Mouse (Mus musculus) limb, embryonic 10.5 days (tissue): ENCODE measurements around the gene Kmt2d. TPM values are rescaled to one million over a fixed set of nuclear protein-coding genes. Genes with fewer than 3 reads are reported as not detected.

Source experiments
- DNase-seq: peaks from one replicate; pipeline ENCODE4 v3.0.0-alpha.2; 2017; ENCODE audit warnings: low spot score
- H3K27ac ChIP-seq: fragments of 300-500 bp; sonication (generic); 2 replicates; pipeline ENCODE4 v1.5.1; 2016; ENCODE audit warnings: mild to moderate bottlenecking
- H3K27me3 ChIP-seq: fragments of 300-500 bp; sonication (generic); 2 replicates; pipeline ENCODE4 v1.6.1; 2016; ENCODE audit warnings: low read depth, mild to moderate bottlenecking; ENCODE audit not compliant: poor library complexity, severe bottlenecking
- H3K36me3 ChIP-seq: fragments of 300-500 bp; sonication (generic); 2 replicates; pipeline ENCODE4 v1.6.1; 2016; ENCODE audit warnings: mild to moderate bottlenecking, moderate library complexity
- H3K4me1 ChIP-seq: fragments of 300-500 bp; sonication (generic); 2 replicates; pipeline ENCODE4 v1.6.1; 2016
- H3K4me3 ChIP-seq: fragments of 300-500 bp; sonication (generic); 2 replicates; pipeline ENCODE4 v1.5.1; 2016; ENCODE audit warnings: mild to moderate bottlenecking, moderate library complexity
- H3K9me3 ChIP-seq: fragments of 300-500 bp; sonication (generic); replicated peaks from 2 replicates; pipeline ENCODE4 v1.6.1; 2016; ENCODE audit warnings: mild to moderate bottlenecking
- WGBS: fragments of 180-500 bp; shearing (Covaris S2); methylation state at CpG from one replicate; pipeline ENCODE4 v1.1.7; 2016; 5-methylcytosine and 5-hydroxymethylcytosine counted together
- polyA plus RNA-seq: library from polyadenylated mRNA; unstranded; fragments of >200 nt; fragmentation: Nextera tagmentation; extraction: Ambion mirVana; gene quantifications from 2 replicates; pipeline ENCODE4 v1.2.1, GENCODE M21; 2016

Kmt2d gene
- polyA plus RNA-seq, 1 experiment from 2014 or later: 13.6 TPM

DNA sequence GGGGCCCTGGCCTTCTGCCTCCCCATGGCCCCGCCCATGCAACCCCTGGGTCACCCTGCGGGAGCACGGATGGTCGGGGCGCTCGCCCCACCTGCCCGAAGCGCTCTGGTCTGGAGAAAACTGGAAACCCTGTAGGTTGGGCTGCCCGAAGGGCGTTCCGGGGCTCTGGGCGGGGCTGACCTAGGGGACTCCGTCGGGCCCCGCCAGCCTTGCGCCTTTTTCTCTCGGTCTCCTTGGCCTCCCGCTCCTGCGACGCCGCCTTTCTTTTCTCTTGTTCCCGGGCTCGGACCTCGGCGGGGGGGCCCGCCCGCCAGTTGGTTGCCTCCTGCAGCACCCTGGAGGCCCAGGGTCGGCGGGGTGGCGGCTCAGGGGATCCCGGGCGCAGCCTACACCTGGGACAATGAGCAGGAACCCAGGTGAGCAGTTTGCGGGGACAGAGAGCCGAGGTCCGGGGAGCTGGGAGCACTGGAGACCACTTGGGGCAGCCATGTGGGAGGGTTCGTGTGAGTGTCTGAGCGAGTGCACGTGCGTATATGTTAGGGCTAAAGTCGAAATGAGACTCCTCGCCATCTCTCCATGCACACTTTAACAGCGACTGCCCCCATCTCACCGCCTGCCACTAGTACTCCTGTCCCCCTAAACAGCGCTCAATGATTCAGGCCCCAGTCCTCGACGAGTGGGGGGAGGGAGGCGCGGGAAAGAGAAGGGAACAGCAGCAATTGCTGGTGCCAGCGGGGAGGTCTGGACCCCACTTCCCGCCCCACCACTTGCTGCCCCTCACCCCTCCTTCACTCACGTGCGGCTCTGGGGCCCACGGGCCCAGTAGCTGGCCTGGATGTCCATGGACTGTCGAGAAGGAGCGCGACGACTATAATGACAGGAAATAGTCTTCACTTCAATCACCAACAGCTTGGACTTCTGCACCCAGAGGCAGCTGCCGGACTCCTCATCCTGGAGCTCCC lies 63.9 kb downstream of the Kmt2d start:
- WGBS: 1% methylated on average over 56 of the region's 58 CpGs
- no peaks in the 10 kb centered on the region for H3K9me3 ChIP-seq
- DNase-seq: peak; percentile 63
- peaks cover 95% of the 10 kb centered on the region for H3K27me3 ChIP-seq
- peaks cover 18% of the 10 kb centered on the region for H3K36me3 ChIP-seq
- H3K4me1 ChIP-seq: peaks cover 49% of the 10 kb centered on the region
- peak overlapping the region; percentile 44 for H3K27ac ChIP-seq
- peak overlapping the region; percentile 51 for H3K4me3 ChIP-seq

DNA sequence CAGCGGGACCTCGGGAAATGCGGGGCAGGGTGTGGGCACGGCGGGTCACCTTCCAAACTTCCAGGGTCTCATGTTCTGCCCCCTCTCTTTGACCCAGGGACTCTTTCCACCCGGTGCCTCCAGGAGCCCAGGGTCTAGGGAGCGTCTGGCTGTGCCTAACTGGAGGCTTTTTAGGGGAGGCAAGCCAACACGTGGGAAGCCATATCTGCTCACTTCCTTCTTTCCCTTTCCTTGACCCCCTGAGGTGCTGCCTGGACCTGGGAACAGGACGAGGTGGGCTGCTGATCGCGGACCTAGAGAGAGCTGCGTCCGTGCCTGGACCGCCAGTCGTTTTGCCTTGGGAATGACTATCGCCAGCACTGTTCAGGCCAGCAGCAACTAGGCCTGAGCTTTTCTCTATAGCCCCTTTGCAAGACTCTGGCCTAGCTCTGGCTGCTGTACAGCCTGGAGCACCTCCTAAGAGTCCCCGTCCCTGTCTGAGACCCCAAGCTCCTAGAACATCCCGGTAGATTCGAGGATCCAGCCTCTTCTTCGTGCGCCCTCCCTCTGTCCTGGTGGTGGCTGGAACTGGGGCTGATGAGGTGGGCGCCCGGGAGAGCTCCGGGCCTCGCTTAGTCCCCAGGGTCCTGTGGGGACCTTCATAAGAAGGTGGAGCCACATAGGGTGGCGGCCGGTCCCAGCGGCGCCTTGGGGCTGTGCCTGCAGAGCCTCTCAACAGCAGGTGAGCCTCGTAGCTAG lies 64.8 kb downstream of the Kmt2d start:
- Histone ChIP-seq H3K27ac (peak overlapping the region; percentile 59), H3K4me1 (peaks cover 49% of the 10 kb centered on the region), H3K27me3 (peaks cover 100% of the 10 kb centered on the region), H3K36me3 (peaks cover 10% of the 10 kb centered on the region), H3K4me3 (peak overlapping the region; percentile 51), H3K9me3 (no peaks in the 10 kb centered on the region)
- WGBS: 3% methylated on average over 30 of the region's 30 CpGs
- peak; percentile 55 for DNase-seq

DNA sequence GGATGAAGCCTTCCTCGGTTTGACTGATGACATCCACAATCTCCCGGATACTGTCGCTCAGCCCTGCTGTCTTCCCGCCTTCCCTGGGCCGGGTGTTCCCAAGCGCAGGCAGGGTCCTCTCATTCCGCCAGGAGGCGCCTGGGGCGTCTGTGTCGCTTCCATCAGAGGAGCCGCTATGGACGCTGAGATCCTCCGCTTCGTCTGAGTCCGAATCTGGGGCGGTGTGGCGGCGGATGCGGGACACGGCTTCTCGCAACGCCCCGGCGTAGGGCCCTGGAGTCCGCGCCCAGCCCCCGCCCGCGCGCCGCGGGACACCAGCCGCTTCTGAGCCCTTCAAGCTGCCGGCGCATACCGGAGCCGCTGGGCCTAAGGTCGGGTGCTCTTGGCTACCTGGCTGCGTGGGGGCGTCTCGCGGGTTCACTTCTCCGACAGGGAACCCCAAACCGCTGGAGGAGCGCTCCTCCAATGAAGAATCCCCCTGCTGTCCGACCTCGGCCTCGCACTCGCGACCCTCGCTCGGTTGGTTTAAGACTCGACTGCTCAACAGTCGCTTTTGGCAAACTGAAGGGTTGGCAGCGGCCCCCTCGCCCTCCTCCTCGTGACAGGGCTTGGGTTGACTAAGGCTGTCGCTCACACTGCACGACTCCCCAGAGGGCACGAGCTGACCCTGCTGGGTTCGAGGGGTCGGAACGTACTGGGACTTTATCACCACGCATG lies 65.5 kb downstream of the Kmt2d start:
- peak; percentile 84 for DNase-seq
- Histone ChIP-seq H3K4me3 (peak overlapping the region; percentile 51), H3K27ac (peak overlapping the region; percentile 59; the same call in 1 of the 2 replicates), H3K36me3 (0 out of 2 replicates have a peak, but pooled peaks cover 3% of the 10 kb centered on the region), H3K9me3 (no peaks in the 10 kb centered on the region), H3K27me3 (peaks cover 100% of the 10 kb centered on the region), H3K4me1 (peaks cover 49% of the 10 kb centered on the region)
- under 1% methylated on average over 64 of the region's 64 CpGs for WGBS

DNA sequence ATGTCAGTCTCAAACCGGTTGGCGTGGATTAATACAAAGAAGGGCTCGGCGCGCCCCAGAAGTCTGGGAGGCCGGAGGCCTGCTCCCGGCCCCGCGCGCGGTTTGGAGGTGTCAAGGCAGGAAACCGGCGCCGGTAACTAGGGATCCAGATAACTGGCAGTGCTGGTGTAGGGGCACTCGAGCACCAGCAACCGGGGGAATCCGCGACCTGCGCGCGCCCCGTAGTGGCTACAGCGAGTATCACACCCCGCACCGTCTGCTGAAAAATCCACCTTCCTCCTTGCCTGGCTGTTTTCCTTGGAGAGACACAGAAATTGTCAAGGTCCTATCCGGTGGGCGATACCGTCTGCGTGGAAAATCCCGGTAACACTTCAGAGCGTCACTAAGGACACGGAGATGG lies 67.0 kb downstream of the Kmt2d start:
- peak overlapping the region; percentile 29 for H3K4me3 ChIP-seq
- H3K27me3 ChIP-seq: peaks cover 100% of the 10 kb centered on the region
- WGBS: under 1% methylated on average over 32 of the region's 32 CpGs
- no peaks in the 10 kb centered on the region for H3K36me3 ChIP-seq
- H3K27ac ChIP-seq: no peak overlapping the region
- peak; percentile 92 for DNase-seq
- H3K9me3 ChIP-seq: no peaks in the 10 kb centered on the region
- peaks cover 49% of the 10 kb centered on the region for H3K4me1 ChIP-seq

DNA sequence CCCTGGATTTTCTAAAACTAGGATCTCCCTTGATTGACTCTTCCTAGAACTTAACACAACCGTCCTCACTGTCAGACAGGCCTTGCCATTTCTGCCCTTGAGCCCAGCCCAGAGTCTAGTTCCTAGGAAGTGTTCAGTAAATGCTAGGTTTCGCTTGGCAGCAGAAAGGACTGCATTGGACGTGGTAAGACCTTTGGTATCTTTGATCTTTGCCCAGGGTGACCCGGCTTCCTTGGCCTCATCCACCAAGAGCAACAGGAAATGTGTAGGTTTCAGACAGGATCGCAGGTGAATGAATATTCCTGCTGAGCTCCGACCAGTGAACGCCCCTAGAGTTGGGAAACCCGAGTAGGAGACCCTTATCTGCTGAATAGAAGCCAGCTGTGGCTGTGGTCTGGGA lies 68.1 kb downstream of the Kmt2d start:
- Histone ChIP-seq H3K4me1 (peaks cover 45% of the 10 kb centered on the region), H3K27me3 (peaks cover 100% of the 10 kb centered on the region), H3K27ac (no peak overlapping the region), H3K9me3 (no peaks in the 10 kb centered on the region), H3K4me3 (no peak overlapping the region), H3K36me3 (no peaks in the 10 kb centered on the region)
- WGBS: 5% methylated on average over 8 of the region's 8 CpGs
- DNase-seq: no peak

DNA sequence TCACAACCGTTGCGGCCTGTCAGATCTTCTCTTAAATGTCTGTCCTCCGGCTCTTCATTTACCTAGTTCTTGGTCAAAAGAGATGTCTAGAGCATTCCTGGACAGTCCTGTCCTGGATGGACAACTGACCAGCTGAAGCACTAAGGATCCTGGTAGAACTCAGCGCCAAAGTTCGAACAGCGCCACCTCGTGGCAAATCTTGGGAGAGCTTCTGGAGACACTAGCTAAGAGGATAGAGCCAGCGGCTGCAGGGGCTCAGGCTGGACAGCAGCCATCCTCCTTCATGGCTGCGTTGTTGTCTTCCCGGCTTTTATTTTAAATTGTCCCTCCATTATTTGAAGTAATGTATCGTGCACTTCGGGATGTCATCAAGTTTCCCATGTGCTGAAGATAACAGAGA lies 71.6 kb downstream of the Kmt2d start:
- Histone ChIP-seq H3K36me3 (no peaks in the 10 kb centered on the region), H3K27me3 (peaks cover 100% of the 10 kb centered on the region), H3K27ac (no peak overlapping the region), H3K4me1 (peaks cover 28% of the 10 kb centered on the region), H3K9me3 (no peaks in the 10 kb centered on the region), H3K4me3 (no peak overlapping the region)
- DNase-seq: peak; percentile 92
- 10% methylated on average over 12 of the region's 12 CpGs for WGBS

DNA sequence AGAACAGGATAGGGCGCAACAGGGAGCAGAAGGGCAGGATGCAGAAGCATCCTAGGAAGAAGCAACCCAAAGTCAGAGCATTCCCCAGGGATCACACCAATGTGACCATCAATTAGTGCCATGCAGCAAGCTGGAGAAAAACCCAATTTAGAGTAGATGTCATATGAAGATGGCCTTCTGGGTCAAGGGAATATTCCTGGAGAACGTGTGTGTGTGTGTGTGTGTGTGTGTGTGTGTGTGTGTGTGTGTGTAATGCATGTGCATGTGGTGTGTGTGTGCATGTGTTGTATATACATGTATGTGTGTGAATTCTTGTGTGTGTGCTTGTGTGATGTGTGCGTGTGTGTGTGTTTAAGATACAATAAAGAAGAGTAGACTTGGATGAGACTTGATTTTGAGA lies 72.1 kb downstream of the Kmt2d start:
- Histone ChIP-seq H3K4me3 (no peak overlapping the region), H3K27me3 (peaks cover 100% of the 10 kb centered on the region), H3K36me3 (no peaks in the 10 kb centered on the region), H3K4me1 (peaks cover 28% of the 10 kb centered on the region), H3K9me3 (no peaks in the 10 kb centered on the region), H3K27ac (no peak overlapping the region)
- WGBS: 52% methylated on average over 3 of the region's 3 CpGs
- no peak for DNase-seq

DNA sequence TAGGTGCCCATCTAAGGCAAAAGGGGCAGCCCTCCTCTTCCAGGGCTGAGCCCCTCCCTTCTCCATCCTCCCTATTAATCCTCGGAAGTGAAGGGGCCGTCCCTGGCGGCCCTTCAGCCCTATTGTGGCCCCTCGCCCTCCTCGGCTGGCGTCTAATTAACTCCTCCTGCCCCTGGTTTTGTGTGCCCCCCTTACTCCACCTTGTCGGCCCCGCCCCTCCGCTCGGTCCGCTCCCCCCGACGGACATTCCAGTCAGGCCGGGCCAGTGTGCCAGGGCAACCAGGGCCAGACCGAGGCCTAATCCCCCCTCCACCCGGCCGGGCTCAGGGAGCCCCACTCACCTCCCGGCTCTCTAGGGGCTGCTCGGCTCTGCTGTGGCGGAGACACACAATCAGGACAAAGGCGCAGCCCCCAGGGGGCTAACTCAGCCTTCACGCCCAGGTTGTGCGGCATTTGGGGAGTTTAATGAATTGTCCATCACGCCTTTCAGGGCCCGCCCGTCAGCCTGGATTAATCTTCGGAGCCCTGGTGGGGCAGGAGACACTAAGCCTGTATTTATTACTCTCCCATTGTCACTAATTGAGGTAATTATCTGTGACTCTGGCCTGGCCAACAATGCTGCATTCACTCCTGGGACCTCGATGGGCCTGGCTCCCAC lies 73.0 kb downstream of the Kmt2d start:
- H3K4me3 ChIP-seq: peak overlapping the region; percentile 33
- H3K4me1 ChIP-seq: peaks cover 29% of the 10 kb centered on the region
- peaks cover 100% of the 10 kb centered on the region for H3K27me3 ChIP-seq
- DNase-seq: peak; percentile 47
- H3K9me3 ChIP-seq: no peaks in the 10 kb centered on the region
- 2% methylated on average over 28 of the region's 28 CpGs for WGBS
- no peaks in the 10 kb centered on the region for H3K36me3 ChIP-seq
- no peak overlapping the region for H3K27ac ChIP-seq

DNA sequence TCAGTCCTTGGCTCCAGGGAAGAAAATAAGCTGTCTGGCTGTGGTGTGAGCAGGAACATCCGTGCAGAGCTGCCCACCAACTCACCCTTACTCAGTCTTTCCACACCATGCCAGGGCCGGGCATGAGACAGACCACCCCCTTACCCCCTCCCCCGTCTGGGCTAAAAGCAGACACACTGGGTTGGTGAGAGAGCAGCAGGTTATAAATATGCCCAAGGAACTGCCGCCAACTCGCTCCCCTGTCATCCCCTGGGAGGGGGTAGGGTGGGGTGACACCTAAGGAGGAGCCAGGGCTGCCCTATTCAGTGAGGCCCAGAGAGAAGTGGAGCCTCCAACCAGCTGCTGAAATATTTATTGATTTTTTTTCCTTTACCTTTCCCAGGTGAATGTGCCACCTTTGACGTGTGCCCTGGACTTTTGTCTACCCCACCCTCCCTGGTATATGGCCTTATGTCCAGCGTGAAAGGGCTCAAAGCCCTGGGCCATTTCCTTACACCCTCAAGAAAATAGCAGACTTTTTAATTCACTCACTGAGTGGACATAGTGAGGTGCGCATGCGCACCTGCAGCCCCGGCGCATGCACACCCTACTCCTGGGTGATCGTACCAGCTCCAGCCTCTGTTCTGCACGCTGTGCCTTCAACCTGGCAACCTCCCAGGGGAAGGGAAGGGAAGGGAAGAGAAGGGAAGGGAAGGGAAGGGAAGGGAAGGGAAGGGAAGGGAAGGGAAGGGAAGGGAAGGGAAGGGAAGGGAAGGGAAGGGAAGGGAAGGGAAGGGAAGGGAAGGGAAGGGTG lies 74.0 kb downstream of the Kmt2d start:
- Histone ChIP-seq H3K4me3 (0 out of 2 replicates have a peak overlapping the region, but pooled peaks have one; percentile 3), H3K27me3 (peaks cover 100% of the 10 kb centered on the region), H3K9me3 (no peaks in the 10 kb centered on the region), H3K36me3 (no peaks in the 10 kb centered on the region), H3K4me1 (peaks cover 33% of the 10 kb centered on the region), H3K27ac (no peak overlapping the region)
- WGBS: 8% methylated on average over 13 of the region's 13 CpGs
- no peak for DNase-seq

DNA sequence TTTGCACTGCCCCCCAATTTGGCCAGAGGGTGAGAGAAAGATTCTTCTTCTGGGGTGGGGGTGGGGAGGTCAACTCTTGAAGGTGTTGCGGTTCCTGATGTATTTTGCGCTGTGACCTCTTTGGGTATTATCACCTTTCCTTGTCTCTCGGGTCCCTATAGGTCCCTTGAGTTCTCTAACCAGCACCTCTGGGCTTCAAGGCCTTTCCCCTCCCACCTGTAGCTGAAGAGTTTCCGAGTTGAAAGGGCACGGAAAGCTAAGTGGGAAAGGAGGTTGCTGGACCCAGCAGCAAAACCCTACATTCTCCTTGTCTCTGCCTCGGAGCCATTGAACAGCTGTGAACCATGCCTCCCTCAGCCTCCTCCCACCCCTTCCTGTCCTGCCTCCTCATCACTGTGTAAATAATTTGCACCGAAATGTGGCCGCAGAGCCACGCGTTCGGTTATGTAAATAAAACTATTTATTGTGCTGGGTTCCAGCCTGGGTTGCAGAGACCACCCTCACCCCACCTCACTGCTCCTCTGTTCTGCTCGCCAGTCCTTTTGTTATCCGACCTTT lies 77.8 kb downstream of the Kmt2d start:
- Histone ChIP-seq H3K4me3 (peak overlapping the region; percentile 23; the same call in 1 of the 2 replicates), H3K36me3 (no peaks in the 10 kb centered on the region), H3K9me3 (no peaks in the 10 kb centered on the region), H3K4me1 (peaks cover 44% of the 10 kb centered on the region), H3K27ac (no peak overlapping the region), H3K27me3 (peaks cover 100% of the 10 kb centered on the region)
- WGBS: 4% methylated on average over 13 of the region's 13 CpGs
- no peak for DNase-seq

DNA sequence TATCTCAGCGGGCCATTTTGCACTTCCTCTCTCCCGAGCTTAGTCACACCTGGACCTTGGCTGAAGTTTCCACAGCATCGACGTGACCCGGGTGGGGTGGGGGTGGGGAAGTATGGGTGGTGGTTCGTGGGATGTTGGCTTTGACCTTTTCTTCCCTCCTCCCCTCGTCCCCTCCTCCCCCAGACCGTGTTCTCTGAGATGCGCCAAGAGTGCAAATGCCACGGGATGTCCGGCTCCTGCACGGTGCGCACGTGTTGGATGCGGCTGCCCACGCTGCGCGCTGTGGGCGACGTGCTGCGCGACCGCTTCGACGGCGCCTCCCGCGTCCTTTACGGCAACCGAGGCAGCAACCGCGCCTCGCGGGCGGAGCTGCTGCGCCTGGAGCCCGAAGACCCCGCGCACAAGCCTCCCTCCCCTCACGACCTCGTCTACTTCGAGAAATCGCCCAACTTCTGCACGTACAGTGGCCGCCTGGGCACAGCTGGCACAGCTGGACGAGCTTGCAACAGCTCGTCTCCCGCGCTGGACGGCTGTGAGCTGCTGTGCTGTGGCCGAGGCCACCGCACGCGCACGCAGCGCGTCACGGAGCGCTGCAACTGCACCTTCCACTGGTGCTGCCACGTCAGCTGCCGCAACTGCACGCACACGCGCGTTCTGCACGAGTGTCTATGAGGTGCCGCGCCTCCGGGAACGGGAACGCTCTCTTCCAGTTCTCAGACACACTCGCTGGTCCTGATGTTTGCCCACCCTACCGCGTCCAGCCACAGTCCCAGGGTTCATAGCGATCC lies 78.6 kb downstream of the Kmt2d start:
- no peaks in the 10 kb centered on the region for H3K9me3 ChIP-seq
- H3K27me3 ChIP-seq: peaks cover 100% of the 10 kb centered on the region
- H3K4me1 ChIP-seq: peaks cover 37% of the 10 kb centered on the region
- H3K27ac ChIP-seq: no peak overlapping the region
- no peaks in the 10 kb centered on the region for H3K36me3 ChIP-seq
- DNase-seq: no peak
- WGBS: 2% methylated on average over 75 of the region's 75 CpGs
- peak overlapping the region; percentile 23; the same call in 1 of the 2 replicates for H3K4me3 ChIP-seq
